Mouse (Mus musculus) E14TG2a.4 (cell line): Measurements from ENCODE around the gene Strn4.

Experiments
- CTCF ChIP-seq: conservative IDR thresholded peaks from 2 replicates; pipeline ENCODE4 v1.5.1; 2014; ENCODE audit warnings: low read length
- NANOG ChIP-seq: IDR thresholded peaks from 2 replicates; pipeline ENCODE4 v1.6.1; 2014; ENCODE audit warnings: borderline replicate concordance, low read length, mixed read lengths

GRCm38 (mm10) chr7:16785541-16786083 is 30.1 kb upstream of the Strn4 start:
- no peak for TF ChIP-seq CTCF
- no peak for TF ChIP-seq NANOG
